Mouse (Mus musculus) kidney, postnatal 0 days (tissue): ENCODE data around the gene 4930402H24Rik. TPM values are rescaled to one million over a fixed set of nuclear protein-coding genes. Genes with fewer than 3 reads are reported as not detected.

Experiments used
- ATAC-seq: fragments of 200-750 bp; cut with Nextera tagmentation; replicated peaks from 2 replicates; pipeline ENCODE4 v1.8.0; 2017; ENCODE audit warnings: low read depth, moderate number of reproducible peaks, moderate TSS enrichment, moderate library complexity; ENCODE audit not compliant: low FRiP score
- DNase-seq: peaks from one replicate; pipeline ENCODE4 v3.0.0-alpha.2; 2016; ENCODE audit warnings: low spot score
- H3K27ac ChIP-seq: fragments of 300-500 bp; sonication (generic); 2 replicates; pipeline ENCODE4 v1.5.1; 2014; ENCODE audit warnings: mild to moderate bottlenecking
- H3K27me3 ChIP-seq: fragments of 300-500 bp; sonication (generic); 2 replicates; pipeline ENCODE4 v1.6.1; 2014; ENCODE audit warnings: low read length, mixed read lengths; ENCODE audit not compliant: insufficient read depth
- H3K36me3 ChIP-seq: fragments of 300-500 bp; sonication (generic); 2 replicates; pipeline ENCODE4 v1.6.1; 2014; ENCODE audit warnings: low read length, mixed read lengths; ENCODE audit not compliant: insufficient read depth
- H3K4me1 ChIP-seq: fragments of 300-500 bp; sonication (generic); replicated peaks from 2 replicates; pipeline ENCODE4 v1.6.1; 2014; ENCODE audit warnings: antibody characterized with exemption, low read length, mixed read lengths; ENCODE audit not compliant: insufficient read depth
- H3K4me2 ChIP-seq: fragments of 300-500 bp; sonication (generic); 2 replicates; pipeline ENCODE4 v1.6.1; 2014; ENCODE audit warnings: mild to moderate bottlenecking, low read length, moderate library complexity, mixed read lengths
- H3K4me3 ChIP-seq: fragments of 300-500 bp; sonication (generic); replicated peaks from 2 replicates; pipeline ENCODE4 v1.5.1; 2014; ENCODE audit warnings: low read depth, low read length
- H3K9ac ChIP-seq: fragments of 300-500 bp; sonication (generic); 2 replicates; pipeline ENCODE4 v1.6.1; 2014; ENCODE audit warnings: low read depth, low read length
- H3K9me3 ChIP-seq: fragments of 300-500 bp; sonication (generic); replicated peaks from 2 replicates; pipeline ENCODE4 v1.6.1; 2016; ENCODE audit warnings: low read length, inconsistent platforms, mixed read lengths
- CTCF ChIP-seq: IDR thresholded peaks from 2 replicates; pipeline ENCODE4 v1.5.1; 2016; ENCODE audit warnings: antibody characterized with exemption, low read depth, mild to moderate bottlenecking, moderate library complexity
- WGBS: fragments of 180-500 bp; shearing (Covaris S2); extraction: QIAGEN DNeasy Blood & Tissue Kit; methylation state at CpG from one replicate; pipeline ENCODE4 v1.1.7; 2014; 5-methylcytosine and 5-hydroxymethylcytosine counted together
- polyA plus RNA-seq: library from polyadenylated mRNA; unstranded; fragments of >200 nt; fragmentation: Nextera tagmentation; extraction: Ambion mirVana; gene quantifications from 2 replicates; pipeline ENCODE4 v1.2.1, GENCODE M21; 2015

The 4930402H24Rik gene
- polyA plus RNA-seq, 1 experiment from 2014 or later, result 19.2 TPM

GRCm38 (mm10) chr2:130814492-130814891 is 91.7 kb downstream of the 4930402H24Rik start:
- Histone ChIP-seq H3K27ac (no peak overlapping the region), H3K9ac (no peak overlapping the region), H3K4me3 (no peak overlapping the region), H3K4me2 (no peak overlapping the region), H3K4me1 (no peaks in the 10 kb centered on the region), H3K9me3 (no peaks in the 10 kb centered on the region), H3K36me3 (peaks cover 30% of the 10 kb centered on the region), H3K27me3 (no peaks in the 10 kb centered on the region)
- DNase-seq (peak; percentile 22), ATAC-seq (peak; percentile 85)
- 79% methylated on average over 1 of the region's 1 CpGs for WGBS
- 0 out of 2 replicates have a peak, but pooled peaks have one; percentile 7 for TF ChIP-seq CTCF

GRCm38 (mm10) chr2:130813729-130814128 is 92.5 kb downstream of the 4930402H24Rik start:
- H3K4me1 ChIP-seq, result no peaks in the 10 kb centered on the region
- H3K36me3 ChIP-seq, result peaks cover 32% of the 10 kb centered on the region
- WGBS, result 78% methylated on average over 6 of the region's 6 CpGs
- ATAC-seq, result no peak
- H3K9me3 ChIP-seq, result no peaks in the 10 kb centered on the region
- H3K9ac ChIP-seq, result no peak overlapping the region
- peak overlapping the region; percentile 31; the same call in 1 of the 2 replicates for H3K27ac ChIP-seq
- no peak overlapping the region for H3K4me2 ChIP-seq
- no peak for TF ChIP-seq CTCF
- DNase-seq, result no peak
- H3K27me3 ChIP-seq, result no peaks in the 10 kb centered on the region
- H3K4me3 ChIP-seq, result no peak overlapping the region

DNA sequence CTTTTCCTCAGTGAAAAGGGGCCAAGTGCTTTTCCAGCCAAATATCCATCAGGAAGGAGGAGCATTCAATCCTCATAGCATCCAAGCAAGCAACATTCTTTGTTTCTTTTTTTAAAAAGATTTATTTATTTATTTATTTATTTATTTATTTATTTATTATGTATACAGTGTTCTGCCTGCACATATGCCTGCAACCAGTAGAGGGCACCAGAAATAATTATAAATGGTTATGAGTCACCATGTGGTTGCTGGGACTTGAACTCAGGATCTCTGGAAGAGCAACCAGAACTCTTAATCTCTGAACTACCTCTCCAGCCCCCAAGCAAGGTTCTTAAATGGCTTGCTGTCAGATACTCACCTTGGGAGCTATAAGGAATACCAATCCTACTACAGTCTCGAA is 93.7 kb downstream of the 4930402H24Rik start:
- ATAC-seq (no peak), DNase-seq (peak; percentile 12)
- H3K4me2 ChIP-seq, result no peak overlapping the region
- H3K27me3 ChIP-seq, result no peaks in the 10 kb centered on the region
- no peak overlapping the region for H3K4me3 ChIP-seq
- 100% methylated on average over 1 of the region's 1 CpGs for WGBS
- H3K9me3 ChIP-seq, result no peaks in the 10 kb centered on the region
- TF ChIP-seq CTCF, result peak; percentile 47
- H3K9ac ChIP-seq, result no peak overlapping the region
- H3K36me3 ChIP-seq, result peaks cover 36% of the 10 kb centered on the region
- no peak overlapping the region for H3K27ac ChIP-seq
- H3K4me1 ChIP-seq, result no peaks in the 10 kb centered on the region

DNA sequence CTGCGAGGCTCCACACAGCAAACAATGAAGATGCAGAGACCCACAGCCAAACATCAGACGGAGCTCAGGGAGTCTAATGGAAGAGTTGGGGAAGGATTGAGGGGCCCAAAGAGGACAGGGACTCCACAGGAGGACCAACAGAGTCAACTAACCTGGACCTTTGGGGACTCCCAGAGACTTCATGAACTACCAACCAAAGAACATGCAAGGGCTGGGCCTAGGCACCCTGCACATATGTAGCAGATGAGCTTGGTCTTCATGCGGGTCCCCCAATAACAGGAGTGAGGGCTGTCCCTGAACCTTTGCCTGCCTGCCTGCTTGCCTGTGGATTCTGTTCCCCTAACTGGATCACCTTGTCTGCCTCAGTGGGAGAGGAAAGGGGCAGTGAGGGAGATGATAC is 101.1 kb downstream of the 4930402H24Rik start:
- no peak overlapping the region for H3K9ac ChIP-seq
- TF ChIP-seq CTCF, result no peak
- WGBS, result 92% methylated on average over 3 of the region's 3 CpGs
- no peaks in the 10 kb centered on the region for H3K9me3 ChIP-seq
- H3K4me3 ChIP-seq, result no peak overlapping the region
- H3K27me3 ChIP-seq, result no peaks in the 10 kb centered on the region
- H3K4me1 ChIP-seq, result no peaks in the 10 kb centered on the region
- DNase-seq (no peak), ATAC-seq (no peak)
- no peak overlapping the region for H3K4me2 ChIP-seq
- H3K27ac ChIP-seq, result no peak overlapping the region
- peaks cover 27% of the 10 kb centered on the region for H3K36me3 ChIP-seq

GRCm38 (mm10) chr2:130803706-130804105 is 102.5 kb downstream of the 4930402H24Rik start:
- 74% methylated on average over 25 of the region's 25 CpGs for WGBS
- peaks cover 18% of the 10 kb centered on the region for H3K36me3 ChIP-seq
- H3K27ac ChIP-seq, result no peak overlapping the region

GRCm38 (mm10) chr2:130795731-130796130 is 110.5 kb downstream of the 4930402H24Rik start:
- 45% methylated on average over 8 of the region's 8 CpGs for WGBS
- no peaks in the 10 kb centered on the region for H3K4me1 ChIP-seq
- no peak overlapping the region for H3K4me3 ChIP-seq
- H3K9ac ChIP-seq, result no peak overlapping the region
- no peaks in the 10 kb centered on the region for H3K9me3 ChIP-seq
- peak; percentile 32 for DNase-seq
- H3K27ac ChIP-seq, result no peak overlapping the region
- peak; percentile 54; the same call in 1 of the 2 replicates for ATAC-seq
- TF ChIP-seq CTCF, result no peak
- H3K36me3 ChIP-seq, result peaks cover 13% of the 10 kb centered on the region
- no peaks in the 10 kb centered on the region for H3K27me3 ChIP-seq
- H3K4me2 ChIP-seq, result no peak overlapping the region

More at GRCm38 (mm10) chr2:130803706-130804105, 102.5 kb downstream of the 4930402H24Rik start:
- Histone ChIP-seq H3K27me3 (no peaks in the 10 kb centered on the region), H3K9me3 (no peaks in the 10 kb centered on the region), H3K4me2 (no peak overlapping the region), H3K4me3 (no peak overlapping the region), H3K9ac (no peak overlapping the region), H3K4me1 (no peaks in the 10 kb centered on the region)
- ATAC-seq (no peak), DNase-seq (no peak)
- no peak for TF ChIP-seq CTCF

- WGBS, result 92% methylated on average over 7 of the region's 7 CpGs
- Histone ChIP-seq H3K4me2 (no peak overlapping the region), H3K9me3 (no peaks in the 10 kb centered on the region), H3K27ac (no peak overlapping the region), H3K4me3 (no peak overlapping the region), H3K27me3 (no peaks in the 10 kb centered on the region), H3K9ac (no peak overlapping the region), H3K4me1 (no peaks in the 10 kb centered on the region), H3K36me3 (peaks cover 17% of the 10 kb centered on the region; the same call in 1 of the 2 replicates)
- DNase-seq (no peak), ATAC-seq (no peak)
- no peak for TF ChIP-seq CTCF
Observed at GRCm38 (mm10) chr2:130791722-130792121, 114.5 kb downstream of the 4930402H24Rik start.
